ENCODE assay signal across 8 mouse cellular contexts in the genomic region with DNA sequence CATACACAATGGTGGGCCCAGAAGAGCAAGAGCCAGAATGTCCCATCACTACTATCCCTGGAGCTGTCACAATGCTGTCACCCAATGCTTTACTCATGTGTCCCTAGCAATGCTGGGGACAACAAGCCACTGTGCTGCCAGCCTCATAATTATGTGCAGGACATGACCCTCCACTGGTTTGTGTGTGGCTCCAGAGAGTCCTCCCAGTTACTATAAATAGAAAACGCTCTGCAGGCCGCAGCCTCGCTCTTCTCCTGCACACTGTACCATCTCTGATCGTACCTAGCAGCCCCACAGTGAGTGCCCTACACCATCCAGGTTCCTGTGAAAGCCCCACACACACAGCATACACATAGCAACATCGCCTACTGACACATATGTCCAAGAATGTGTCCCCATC. TPM values are rescaled to one million over a fixed set of nuclear protein-coding genes. Genes with fewer than 3 reads are reported as not detected.
DNase-seq lines count a peak whose midpoint lies in the region; ATAC-seq and TF ChIP-seq lines count a peak whose summit lies in the region.

No protein-coding gene starts in this region.

- no peak for DNase-seq in spleen, adult 2 months (ENCODE audit: low read depth in 1 of 2, low spot score in 2 of 2)
- no peak for DNase-seq in spleen, postnatal 4 days (ENCODE audit: low spot score in 2 of 2)
- DNase-seq in stomach, postnatal 0 days (ENCODE audit: low spot score): no peak
- DNase-seq in thymus, adult 2 months: no peak
- DNase-seq in adrenal gland, postnatal 25 days: no peak

- H3K4me1 ChIP-seq in hindbrain, embryonic 15.5 days (replicated peaks): peaks cover 24% of the 10 kb centered on the region
- peaks cover 17% of the 10 kb centered on the region for H3K4me1 ChIP-seq in hindbrain, embryonic 12.5 days
- H3K4me1 ChIP-seq in spleen, adult 2 months (ENCODE audit: control insufficient read depth, insufficient read depth, insufficient read length): peaks cover 9% of the 10 kb centered on the region; the same call in 1 of the 2 replicates
- peaks cover 3% of the 10 kb centered on the region; the same call in 1 of the 2 replicates for H3K4me1 ChIP-seq in intestine, embryonic 16.5 days (ENCODE audit: control insufficient read depth, insufficient read depth, low read length)
- H3K4me1 ChIP-seq in stomach, postnatal 0 days (replicated peaks; ENCODE audit: control insufficient read depth, insufficient read depth): no peaks in the 10 kb centered on the region
- H3K4me1 ChIP-seq in thymus, adult 2 months (replicated peaks; ENCODE audit: control insufficient read depth, insufficient read depth, low read length): peaks cover 7% of the 10 kb centered on the region

- H3K27ac ChIP-seq in hindbrain, embryonic 15.5 days (replicated peaks): no peak overlapping the region
- no peak overlapping the region for H3K27ac ChIP-seq in hindbrain, embryonic 12.5 days
- 0 out of 2 replicates have a peak overlapping the region, but pooled peaks have one; percentile 7 for H3K27ac ChIP-seq in spleen, adult 2 months (ENCODE audit: insufficient read depth, low read length)
- peak overlapping the region; percentile 49; the same call in 1 of the 2 replicates for H3K27ac ChIP-seq in intestine, embryonic 16.5 days (ENCODE audit: low read length)
- 0 out of 2 replicates have a peak overlapping the region, but pooled peaks have one; percentile 30 for H3K27ac ChIP-seq in stomach, postnatal 0 days (replicated peaks)
- H3K27ac ChIP-seq in thymus, adult 2 months (ENCODE audit: control insufficient read depth, insufficient read depth, low read length): no peak overlapping the region

- ATAC-seq in hindbrain, embryonic 15.5 days (ENCODE audit: low FRiP score, low read depth): no peak
- ATAC-seq in hindbrain, embryonic 12.5 days (ENCODE audit: low FRiP score): no peak
- no peak for ATAC-seq in intestine, embryonic 16.5 days
- no peak for ATAC-seq in stomach, postnatal 0 days (ENCODE audit: low FRiP score, low TSS enrichment)

- peak overlapping the region; percentile 60; the same call in 1 of the 2 replicates for H3K4me3 ChIP-seq in hindbrain, embryonic 15.5 days
- no peak overlapping the region; the same call in 1 of the 2 replicates for H3K4me3 ChIP-seq in hindbrain, embryonic 12.5 days
- H3K4me3 ChIP-seq in spleen, adult 2 months (ENCODE audit: extremely low read depth, insufficient read depth, insufficient read length): peak overlapping the region; percentile 12; the same call in 1 of the 2 replicates
- peak overlapping the region; percentile 74 for H3K4me3 ChIP-seq in intestine, embryonic 16.5 days (ENCODE audit: low read length)
- peak overlapping the region; percentile 4; the same call in 1 of the 2 replicates for H3K4me3 ChIP-seq in stomach, postnatal 0 days (ENCODE audit: low read depth, low read length)
- no peak overlapping the region for H3K4me3 ChIP-seq in thymus, adult 2 months (ENCODE audit: control insufficient read depth, insufficient read depth, low read length)

- peak overlapping the region; percentile 59 for H3K4me2 ChIP-seq in hindbrain, embryonic 15.5 days
- H3K4me2 ChIP-seq in hindbrain, embryonic 12.5 days (replicated peaks): no peak overlapping the region
- H3K4me2 ChIP-seq in intestine, embryonic 16.5 days (ENCODE audit: low read depth, low read length): peak overlapping the region; percentile 70; the same call in 1 of the 2 replicates
- H3K4me2 ChIP-seq in stomach, postnatal 0 days (replicated peaks; ENCODE audit: low read depth): peak overlapping the region; percentile 66; the same call in 1 of the 2 replicates

- no peak for TF ChIP-seq EP300 in stomach, postnatal 0 days (optimal IDR thresholded peaks at IDR 0.05)

- no peak for TF ChIP-seq CTCF in spleen, adult 2 months (IDR thresholded peaks at IDR 0.05; ENCODE audit: extremely low read depth, insufficient read depth, insufficient read length, insufficient replicate concordance)
- TF ChIP-seq CTCF in stomach, postnatal 0 days (IDR thresholded peaks at IDR 0.05; ENCODE audit: low read depth): no peak
- no peak for TF ChIP-seq CTCF in thymus, adult 2 months (IDR thresholded peaks at IDR 0.05; ENCODE audit: borderline replicate concordance, control insufficient read depth, extremely low read depth, insufficient read depth, low read length, poor library complexity)

- no peak for TF ChIP-seq POLR2A in spleen, adult 2 months (IDR thresholded peaks at IDR 0.05; ENCODE audit: low read depth, low read length)
- no peak for TF ChIP-seq POLR2A in thymus, adult 2 months (IDR thresholded peaks at IDR 0.05; ENCODE audit: control insufficient read depth, extremely low read depth, insufficient read depth, low read length, poor library complexity)

- WGBS in hindbrain, embryonic 15.5 days: 82% methylated on average over 5 of the region's 5 CpGs
- WGBS in hindbrain, embryonic 12.5 days: 86% methylated on average over 5 of the region's 5 CpGs
- WGBS in spleen, adult 2 months: 72% methylated on average over 5 of the region's 5 CpGs
- WGBS in intestine, embryonic 16.5 days: 66% methylated on average over 5 of the region's 5 CpGs
- WGBS in stomach, postnatal 0 days: 60% methylated on average over 5 of the region's 5 CpGs
- WGBS in thymus, adult 2 months: 90% methylated on average over 5 of the region's 5 CpGs

- no peaks in the 10 kb centered on the region for H3K27me3 ChIP-seq in hindbrain, embryonic 15.5 days
- no peaks in the 10 kb centered on the region for H3K27me3 ChIP-seq in hindbrain, embryonic 12.5 days
- no peaks in the 10 kb centered on the region for H3K27me3 ChIP-seq in spleen, adult 2 months (ENCODE audit: control insufficient read depth, insufficient read depth, low read length)
- H3K27me3 ChIP-seq in intestine, embryonic 16.5 days (replicated peaks; ENCODE audit: control insufficient read depth, insufficient read depth, low read length): no peaks in the 10 kb centered on the region
- no peaks in the 10 kb centered on the region for H3K27me3 ChIP-seq in stomach, postnatal 0 days (ENCODE audit: control insufficient read depth, insufficient read depth, low read length)
- no peaks in the 10 kb centered on the region for H3K27me3 ChIP-seq in thymus, adult 2 months (ENCODE audit: control insufficient read depth, insufficient read depth, low read length)

- H3K9ac ChIP-seq in hindbrain, embryonic 15.5 days: no peak overlapping the region
- H3K9ac ChIP-seq in hindbrain, embryonic 12.5 days: no peak overlapping the region; the same call in 1 of the 2 replicates
- peak overlapping the region; percentile 15 for H3K9ac ChIP-seq in intestine, embryonic 16.5 days (ENCODE audit: low read depth, low read length)
- H3K9ac ChIP-seq in stomach, postnatal 0 days (ENCODE audit: low read length): no peak overlapping the region

- no peaks in the 10 kb centered on the region for H3K36me3 ChIP-seq in hindbrain, embryonic 15.5 days
- H3K36me3 ChIP-seq in hindbrain, embryonic 12.5 days: no peaks in the 10 kb centered on the region
- 0 out of 2 replicates have a peak, but pooled peaks cover 2% of the 10 kb centered on the region for H3K36me3 ChIP-seq in spleen, adult 2 months (ENCODE audit: control insufficient read depth, insufficient read depth, low read length)
- H3K36me3 ChIP-seq in intestine, embryonic 16.5 days (ENCODE audit: control insufficient read depth, insufficient read depth, low read length): no peaks in the 10 kb centered on the region
- H3K36me3 ChIP-seq in stomach, postnatal 0 days (ENCODE audit: control insufficient read depth, insufficient read depth, low read length): no peaks in the 10 kb centered on the region
- no peaks in the 10 kb centered on the region for H3K36me3 ChIP-seq in thymus, adult 2 months (ENCODE audit: control insufficient read depth, insufficient read depth, low read length)

- no peaks in the 10 kb centered on the region for H3K9me3 ChIP-seq in hindbrain, embryonic 15.5 days
- H3K9me3 ChIP-seq in hindbrain, embryonic 12.5 days (replicated peaks): no peaks in the 10 kb centered on the region
- H3K9me3 ChIP-seq in intestine, embryonic 16.5 days (ENCODE audit: control insufficient read depth, low read length): no peaks in the 10 kb centered on the region
- no peaks in the 10 kb centered on the region for H3K9me3 ChIP-seq in stomach, postnatal 0 days (ENCODE audit: control insufficient read depth, low read length)

RNA-seq across cellular contexts. Expression of a gene that starts 1.7 kb away (rescaled TPM):
- 104 and 109 TPM in 2 replicates for polyA plus RNA-seq in hindbrain, embryonic 15.5 days (2015; fragmentation: Nextera tagmentation; extraction: Ambion mirVana)
- 73.7 and 76.9 TPM in 2 replicates for polyA plus RNA-seq in hindbrain, embryonic 12.5 days (2016; fragmentation: Nextera tagmentation; extraction: Ambion mirVana)
- 111 and 132 TPM in 2 replicates for polyA plus RNA-seq in spleen, adult 2 months (2012; rRNA removed)
- 92.4 and 100 TPM in 2 replicates for polyA plus RNA-seq in intestine, embryonic 16.5 days (2015; fragmentation: Nextera tagmentation; extraction: Ambion mirVana)
- 75.1 and 77.1 TPM in 2 replicates for polyA plus RNA-seq in stomach, postnatal 0 days (2015; fragmentation: Nextera tagmentation; extraction: Ambion mirVana)
- 66.8 and 88.9 TPM in 2 replicates for polyA plus RNA-seq in thymus, adult 2 months (2012; rRNA removed)
- total RNA-seq in adrenal gland, postnatal 25 days (2021): 110 and 136 TPM in 2 replicates

RNA-seq across cellular contexts. Expression of a gene that starts 31.0 kb away (rescaled TPM):
- 25.7 and 26.0 TPM in 2 replicates for polyA plus RNA-seq in hindbrain, embryonic 15.5 days (2015; fragmentation: Nextera tagmentation; extraction: Ambion mirVana)
- 35.6 and 39.7 TPM in 2 replicates for polyA plus RNA-seq in hindbrain, embryonic 12.5 days (2016; fragmentation: Nextera tagmentation; extraction: Ambion mirVana)
- polyA plus RNA-seq in spleen, adult 2 months (2012; rRNA removed): 6.9 and 9.3 TPM in 2 replicates
- polyA plus RNA-seq in intestine, embryonic 16.5 days (2015; fragmentation: Nextera tagmentation; extraction: Ambion mirVana): 31.3 and 32.1 TPM in 2 replicates
- polyA plus RNA-seq in stomach, postnatal 0 days (2015; fragmentation: Nextera tagmentation; extraction: Ambion mirVana): 29.3 and 30.3 TPM in 2 replicates
- polyA plus RNA-seq in thymus, adult 2 months (2012; rRNA removed): 13.3 and 14.3 TPM in 2 replicates
- total RNA-seq in adrenal gland, postnatal 25 days (2021): 44.1 and 51.4 TPM in 2 replicates

Comparison
In these comparisons a context has a peak if more than half of its experiments do, and no peak if none do; other contexts are left out.
1. H3K4me3 ChIP-seq: peak in hindbrain, embryonic 15.5 days (single experiment), spleen, adult 2 months (single experiment), intestine, embryonic 16.5 days (single experiment) and stomach, postnatal 0 days (single experiment); none in hindbrain, embryonic 12.5 days (single experiment) and thymus, adult 2 months (single experiment).
2. H3K27ac ChIP-seq: peak in spleen, adult 2 months (single experiment), intestine, embryonic 16.5 days (single experiment) and stomach, postnatal 0 days (single experiment); none in hindbrain, embryonic 15.5 days (single experiment), hindbrain, embryonic 12.5 days (single experiment) and thymus, adult 2 months (single experiment).